Mouse (Mus musculus): Measurements from ENCODE around the gene Adamtsl1. TPM values are rescaled to one million over a fixed set of nuclear protein-coding genes. Genes with fewer than 3 reads are reported as not detected.

Adamtsl1 gene
- polyA plus RNA-seq, 1 experiment = not detected

GRCm38 (mm10) chr4:85743427-85743826, 229.5 kb downstream of the Adamtsl1 start:
- TF ChIP-seq GATA1 (IDR thresholded peaks at IDR 0.05; ENCODE audit: low read length) = no peak

DNA sequence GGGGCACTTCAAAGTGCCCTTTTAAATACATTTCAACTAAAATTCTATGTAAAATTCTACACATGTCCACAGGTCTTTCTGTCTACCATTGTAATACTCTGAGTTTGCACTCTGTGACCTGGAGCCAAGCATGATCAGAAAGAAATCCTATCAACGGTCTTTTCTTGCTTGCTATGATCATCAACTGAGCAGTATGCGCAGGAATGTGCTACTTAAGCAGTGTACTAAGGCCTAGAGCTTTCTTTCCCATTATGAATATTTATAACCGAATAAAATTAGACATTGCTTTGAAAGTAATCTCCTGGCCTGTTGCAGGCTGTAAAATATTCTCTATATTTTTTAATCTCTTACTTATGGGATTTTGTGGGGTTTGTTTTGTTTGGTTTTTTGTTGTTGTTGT, 248.7 kb downstream of the Adamtsl1 start:
- no peak for TF ChIP-seq GATA1 (IDR thresholded peaks at IDR 0.05; ENCODE audit: low read length)

- no peak for TF ChIP-seq GATA1 (IDR thresholded peaks at IDR 0.05; ENCODE audit: low read length)
Measured at GRCm38 (mm10) chr4:85763161-85764014, 249.4 kb downstream of the Adamtsl1 start.

- TF ChIP-seq GATA1 (IDR thresholded peaks at IDR 0.05; ENCODE audit: low read length) = no peak
Measured at GRCm38 (mm10) chr4:85764015-85764450, 250.1 kb downstream of the Adamtsl1 start.

GRCm38 (mm10) chr4:85764476-85764875, 250.5 kb downstream of the Adamtsl1 start:
- no peak for TF ChIP-seq GATA1 (IDR thresholded peaks at IDR 0.05; ENCODE audit: low read length)

DNA sequence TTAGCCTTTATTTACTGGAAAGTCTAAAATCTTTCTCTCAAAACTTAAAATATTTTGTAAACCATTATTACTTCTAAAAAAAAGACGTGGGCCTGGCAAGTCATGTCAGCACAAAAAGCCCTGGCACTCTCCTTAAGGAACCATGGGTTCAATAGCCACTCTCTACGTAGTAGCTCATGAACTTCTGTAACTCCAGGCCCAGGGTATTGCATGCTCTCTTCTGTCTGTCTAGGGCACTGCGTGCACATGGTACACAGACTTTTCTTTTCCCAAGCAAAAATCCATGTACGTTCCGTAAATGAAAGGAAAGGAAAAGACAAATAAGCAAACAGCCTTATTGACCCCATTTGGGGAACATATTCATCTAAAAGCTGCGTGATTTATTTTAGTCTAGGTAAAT, 253.7 kb downstream of the Adamtsl1 start:
- TF ChIP-seq GATA1 (IDR thresholded peaks at IDR 0.05; ENCODE audit: low read length) = no peak

DNA sequence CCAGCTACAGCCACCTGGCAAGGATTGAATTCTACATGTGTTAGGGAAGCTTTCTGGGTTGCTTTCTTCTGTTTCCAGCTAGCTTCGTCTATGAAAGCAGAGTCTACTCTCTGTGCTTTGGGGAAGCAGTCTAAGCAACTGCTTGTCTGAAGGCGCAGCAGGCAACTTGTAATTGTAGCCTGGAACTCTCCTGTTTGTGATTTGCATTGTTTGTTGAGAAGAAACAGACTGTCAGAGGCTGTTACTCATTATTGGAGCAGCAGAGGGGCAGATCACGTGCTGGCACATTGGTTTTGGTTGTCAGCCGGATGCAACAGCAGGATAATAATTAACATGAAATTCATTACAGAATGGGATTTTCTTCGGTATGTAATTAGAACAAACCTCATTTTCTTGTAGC, 254.1 kb downstream of the Adamtsl1 start:
- TF ChIP-seq GATA1 (IDR thresholded peaks at IDR 0.05; ENCODE audit: low read length) = no peak

DNA sequence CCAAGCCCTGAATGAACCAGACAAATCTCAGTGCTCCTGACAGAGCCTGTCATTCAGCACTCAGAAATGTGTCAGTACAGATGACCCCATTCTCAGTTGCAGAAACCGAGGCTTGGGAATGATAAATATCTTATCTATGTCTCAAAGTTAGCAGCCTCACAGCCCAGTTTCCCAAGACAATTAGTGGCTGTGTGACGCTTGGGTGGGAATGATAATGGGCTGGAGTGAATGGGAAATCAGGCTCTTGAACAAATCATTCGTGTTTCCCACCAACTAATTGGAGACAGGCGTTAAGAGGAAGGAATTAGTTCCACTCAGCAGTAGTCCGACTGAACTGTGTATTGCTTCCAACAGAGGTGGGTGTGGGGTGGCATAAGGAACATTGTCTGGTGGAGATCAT, 268.5 kb downstream of the Adamtsl1 start:
- no peak for TF ChIP-seq GATA1 (IDR thresholded peaks at IDR 0.05; ENCODE audit: low read length)

- TF ChIP-seq GATA1 (IDR thresholded peaks at IDR 0.05; ENCODE audit: low read length) = no peak
Measured at GRCm38 (mm10) chr4:85783768-85784379, 269.9 kb downstream of the Adamtsl1 start.

DNA sequence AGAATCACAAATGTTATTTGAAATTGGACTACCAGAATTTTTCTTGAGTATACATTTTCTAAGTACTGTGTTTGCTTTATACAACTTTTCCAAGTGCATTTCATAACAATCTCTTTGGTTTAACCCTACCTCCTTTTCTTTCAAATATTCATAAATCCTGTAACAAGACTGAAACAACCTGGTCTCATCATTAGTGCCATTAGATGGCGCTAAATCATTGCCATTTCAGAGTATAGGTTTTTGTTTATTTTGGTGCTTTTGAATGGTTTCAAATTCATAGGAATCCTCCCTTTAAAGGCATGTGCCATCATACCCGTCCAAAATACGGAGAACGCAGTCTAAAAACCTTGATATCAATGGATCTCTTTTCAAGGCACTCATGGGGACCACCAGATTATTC, 270.5 kb downstream of the Adamtsl1 start:
- no peak for TF ChIP-seq GATA1 (IDR thresholded peaks at IDR 0.05; ENCODE audit: low read length)

- TF ChIP-seq GATA1 (IDR thresholded peaks at IDR 0.05; ENCODE audit: low read length) = no peak
Measured at GRCm38 (mm10) chr4:85790226-85790625, 276.3 kb downstream of the Adamtsl1 start.

DNA sequence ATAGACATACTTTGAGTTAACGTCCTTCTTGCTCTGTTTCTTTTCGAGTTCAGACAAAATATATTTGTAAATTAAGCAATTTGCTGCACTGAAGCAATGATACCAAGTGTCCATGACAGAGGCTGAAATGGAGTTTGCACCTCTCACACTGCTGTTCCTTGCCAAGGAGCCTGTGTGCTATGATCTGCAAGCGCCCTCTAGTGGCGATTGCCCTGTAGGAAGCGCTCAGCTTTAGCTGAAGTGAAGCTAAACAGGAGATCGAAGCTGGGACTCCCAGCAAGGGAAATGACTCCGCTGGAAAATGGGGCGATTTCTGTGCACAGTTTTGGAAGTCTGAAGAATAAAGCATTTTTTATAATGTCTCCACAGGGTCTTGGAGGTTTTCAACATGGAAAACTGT, 287.8 kb downstream of the Adamtsl1 start:
- no peak for TF ChIP-seq GATA1 (IDR thresholded peaks at IDR 0.05; ENCODE audit: low read length)

- TF ChIP-seq GATA1 (IDR thresholded peaks at IDR 0.05; ENCODE audit: low read length) = no peak
Measured at GRCm38 (mm10) chr4:85814418-85814817, 300.4 kb downstream of the Adamtsl1 start.

DNA sequence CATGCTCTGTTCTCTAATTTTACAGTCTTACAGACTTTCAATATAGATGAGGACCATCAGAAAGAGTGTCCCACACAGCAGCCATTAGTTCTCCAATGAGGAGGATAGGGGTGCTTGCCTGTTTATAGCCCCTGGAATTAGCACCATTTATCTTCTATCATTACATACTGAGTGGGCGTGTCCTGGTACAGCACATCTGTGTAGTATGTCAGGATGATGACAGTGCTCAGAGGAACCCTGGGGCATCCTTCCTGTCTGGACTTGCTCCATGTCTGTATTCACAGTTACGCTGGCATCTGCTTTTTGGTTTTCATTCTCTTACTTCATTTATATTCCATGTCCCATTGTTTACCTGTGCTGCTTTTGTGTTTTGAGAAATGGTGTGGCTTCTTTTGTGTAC, 304.5 kb downstream of the Adamtsl1 start:
- no peak for TF ChIP-seq GATA1 (IDR thresholded peaks at IDR 0.05; ENCODE audit: low read length)

DNA sequence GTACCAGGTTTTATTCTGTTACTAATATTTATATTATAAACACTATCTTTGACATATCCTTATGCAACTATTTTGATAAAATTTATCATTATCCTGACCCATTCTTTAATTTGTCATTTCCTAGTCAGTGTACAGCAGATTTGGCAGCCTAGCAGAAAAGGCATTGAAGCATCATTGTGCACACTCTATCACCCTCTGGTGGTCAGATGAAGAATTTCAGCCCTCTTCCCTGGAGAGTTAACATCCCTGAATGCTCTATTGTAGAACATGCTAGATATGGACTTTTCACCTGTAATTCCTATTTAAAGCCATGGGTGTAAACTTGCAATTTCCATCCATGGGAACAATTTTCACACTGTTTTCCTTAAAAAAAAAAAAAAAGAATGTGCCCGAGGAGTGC, 305.2 kb downstream of the Adamtsl1 start:
- no peak for TF ChIP-seq GATA1 (IDR thresholded peaks at IDR 0.05; ENCODE audit: low read length)

GRCm38 (mm10) chr4:85819921-85820320, 305.9 kb downstream of the Adamtsl1 start:
- TF ChIP-seq GATA1 (IDR thresholded peaks at IDR 0.05; ENCODE audit: low read length) = no peak
